Mouse (Mus musculus) embryonic facial prominence, embryonic 11.5 days (tissue): ENCODE measurements around the gene Uhrf1. TPM values are rescaled to one million over a fixed set of nuclear protein-coding genes. Genes with fewer than 3 reads are reported as not detected.
A peak's percentile ranks its signal among the peaks of the same experiment; 100 is the strongest.

ENCODE experiments used
- ATAC-seq: fragments of 200-750 bp; cut with Nextera tagmentation; replicated peaks from 2 replicates; pipeline ENCODE4 v1.8.0; 2017; ENCODE audit warnings: low read depth; ENCODE audit not compliant: insufficient number of reproducible peaks, low FRiP score, low TSS enrichment
- DNase-seq: peaks from one replicate; pipeline ENCODE4 v3.0.0-alpha.2; 2015; ENCODE audit warnings: low spot score
- H3K27ac ChIP-seq: fragments of 300-500 bp; sonication (generic); replicated peaks from 2 replicates; pipeline ENCODE4 v1.5.1; 2014; ENCODE audit warnings: mild to moderate bottlenecking, low read depth, low read length, control low read depth
- H3K27me3 ChIP-seq: fragments of 300-500 bp; sonication (generic); 2 replicates; pipeline ENCODE4 v1.6.1; 2014; ENCODE audit warnings: mild to moderate bottlenecking, low read length, moderate library complexity, mixed read lengths; ENCODE audit not compliant: control insufficient read depth, insufficient read depth
- H3K36me3 ChIP-seq: fragments of 300-500 bp; sonication (generic); replicated peaks from 2 replicates; pipeline ENCODE4 v1.6.1; 2014; ENCODE audit warnings: low read depth, mild to moderate bottlenecking, low read length, moderate library complexity, mixed read lengths; ENCODE audit not compliant: control insufficient read depth, insufficient read depth
- H3K4me1 ChIP-seq: fragments of 300-500 bp; sonication (generic); 2 replicates; pipeline ENCODE4 v1.6.1; 2014; ENCODE audit warnings: low read length, mixed read lengths; ENCODE audit not compliant: control insufficient read depth, insufficient read depth
- H3K4me2 ChIP-seq: fragments of 300-500 bp; sonication (generic); 2 replicates; pipeline ENCODE4 v1.6.1; 2014; ENCODE audit warnings: low read depth, mild to moderate bottlenecking, control low read depth, low read length, moderate library complexity
- H3K4me3 ChIP-seq: fragments of 300-500 bp; sonication (generic); 2 replicates; pipeline ENCODE4 v1.5.1; 2014; ENCODE audit warnings: low read depth, low read length, control low read depth
- H3K9ac ChIP-seq: fragments of 300-500 bp; sonication (generic); replicated peaks from 2 replicates; pipeline ENCODE4 v1.6.1; 2014; ENCODE audit warnings: mild to moderate bottlenecking, control low read depth, low read length
- H3K9me3 ChIP-seq: fragments of 300-500 bp; sonication (generic); replicated peaks from 2 replicates; pipeline ENCODE4 v1.6.1; 2016; ENCODE audit warnings: mild to moderate bottlenecking, low read length, inconsistent platforms, mixed read lengths; ENCODE audit not compliant: control insufficient read depth
- WGBS: fragments of 180-500 bp; shearing (Covaris S2); extraction: QIAGEN DNeasy Blood & Tissue Kit; methylation state at CpG from one replicate; pipeline ENCODE4 v1.1.7; 2014; 5-methylcytosine and 5-hydroxymethylcytosine counted together
- polyA plus RNA-seq: library from polyadenylated mRNA; unstranded; fragments of >200 nt; fragmentation: Nextera tagmentation; extraction: Ambion mirVana; gene quantifications from 2 replicates; pipeline ENCODE4 v1.2.1, GENCODE M21; 2014

Gene Uhrf1
- polyA plus RNA-seq, 1 experiment from 2014 or later: 119 TPM

- H3K36me3 ChIP-seq: peaks cover 7% of the 10 kb centered on the region
- no peak overlapping the region for H3K4me2 ChIP-seq
- ATAC-seq (no peak), DNase-seq (no peak)
- H3K27me3 ChIP-seq: no peaks in the 10 kb centered on the region
- WGBS: 92% methylated on average over 11 of the region's 11 CpGs
- H3K4me1 ChIP-seq: peaks cover 3% of the 10 kb centered on the region; the same call in 1 of the 2 replicates
- H3K27ac ChIP-seq: no peak overlapping the region
- no peaks in the 10 kb centered on the region for H3K9me3 ChIP-seq
- H3K9ac ChIP-seq: no peak overlapping the region
- H3K4me3 ChIP-seq: no peak overlapping the region
These were observed 17.1 kb upstream of the Uhrf1 start for GRCm38 (mm10) chr17:56285995-56286394.

- DNase-seq: no peak
- WGBS: 70% methylated on average over 3 of the region's 3 CpGs
- peaks cover 3% of the 10 kb centered on the region for H3K36me3 ChIP-seq
- no peak overlapping the region for H3K4me3 ChIP-seq
- H3K27ac ChIP-seq: no peak overlapping the region
- no peak for ATAC-seq
- H3K4me1 ChIP-seq: peaks cover 3% of the 10 kb centered on the region; the same call in 1 of the 2 replicates
- no peak overlapping the region for H3K9ac ChIP-seq
- no peak overlapping the region for H3K4me2 ChIP-seq
- H3K9me3 ChIP-seq: no peaks in the 10 kb centered on the region
- no peaks in the 10 kb centered on the region for H3K27me3 ChIP-seq
These were observed 15.3 kb upstream of the Uhrf1 start for GRCm38 (mm10) chr17:56287830-56288229.

GRCm38 (mm10) chr17:56288866-56289265 lies 14.3 kb upstream of the Uhrf1 start:
- peaks cover 3% of the 10 kb centered on the region; the same call in 1 of the 2 replicates for H3K4me1 ChIP-seq
- 33% methylated on average over 3 of the region's 3 CpGs for WGBS

GRCm38 (mm10) chr17:56289371-56290331 lies 13.5 kb upstream of the Uhrf1 start:
- ATAC-seq: 0 out of 2 replicates have a peak, but pooled peaks have one; percentile 1
- H3K4me1 ChIP-seq: peaks cover 3% of the 10 kb centered on the region; the same call in 1 of the 2 replicates
- 2% methylated on average over 23 of the region's 23 CpGs for WGBS

More at GRCm38 (mm10) chr17:56288866-56289265, 14.3 kb upstream of the Uhrf1 start:
- H3K27me3 ChIP-seq: no peaks in the 10 kb centered on the region
- peak overlapping the region; percentile 87; the same call in 1 of the 2 replicates for H3K27ac ChIP-seq
- H3K4me3 ChIP-seq: peak overlapping the region; percentile 52
- H3K9me3 ChIP-seq: no peaks in the 10 kb centered on the region
- peaks cover 3% of the 10 kb centered on the region for H3K36me3 ChIP-seq
- peak overlapping the region; percentile 70; the same call in 1 of the 2 replicates for H3K9ac ChIP-seq
- DNase-seq (no peak), ATAC-seq (no peak)
- H3K4me2 ChIP-seq: peak overlapping the region; percentile 81; the same call in 1 of the 2 replicates

GRCm38 (mm10) chr17:56290388-56291170 lies 12.5 kb upstream of the Uhrf1 start:
- peaks cover 3% of the 10 kb centered on the region; the same call in 1 of the 2 replicates for H3K4me1 ChIP-seq
- DNase-seq: peak; percentile 97
- ATAC-seq: peak; percentile 77
- peak overlapping the region; percentile 87 for H3K27ac ChIP-seq
- no peaks in the 10 kb centered on the region for H3K9me3 ChIP-seq
- H3K27me3 ChIP-seq: no peaks in the 10 kb centered on the region
- H3K36me3 ChIP-seq: no peaks in the 10 kb centered on the region
- peak overlapping the region; percentile 70 for H3K9ac ChIP-seq
- peak overlapping the region; percentile 81 for H3K4me2 ChIP-seq
- WGBS: 3% methylated on average over 17 of the region's 17 CpGs
- peak overlapping the region; percentile 52 for H3K4me3 ChIP-seq

More at GRCm38 (mm10) chr17:56289371-56290331, 13.5 kb upstream of the Uhrf1 start:
- peak overlapping the region; percentile 81 for H3K4me2 ChIP-seq
- H3K27me3 ChIP-seq: no peaks in the 10 kb centered on the region
- peak; percentile 83 for DNase-seq
- peak overlapping the region; percentile 52 for H3K4me3 ChIP-seq
- H3K9ac ChIP-seq: peak overlapping the region; percentile 70
- H3K36me3 ChIP-seq: no peaks in the 10 kb centered on the region
- no peaks in the 10 kb centered on the region for H3K9me3 ChIP-seq
- peak overlapping the region; percentile 87 for H3K27ac ChIP-seq

GRCm38 (mm10) chr17:56291171-56291511 lies 12.0 kb upstream of the Uhrf1 start:
- H3K9ac ChIP-seq: peak overlapping the region; percentile 59
- no peaks in the 10 kb centered on the region for H3K9me3 ChIP-seq
- peak overlapping the region; percentile 81 for H3K4me2 ChIP-seq
- no peaks in the 10 kb centered on the region for H3K27me3 ChIP-seq
- 1% methylated on average over 16 of the region's 16 CpGs for WGBS
- DNase-seq (peak; percentile 91), ATAC-seq (peak; percentile 81)
- H3K27ac ChIP-seq: peak overlapping the region; percentile 87
- H3K4me3 ChIP-seq: 0 out of 2 replicates have a peak overlapping the region, but pooled peaks have one; percentile 4
- H3K4me1 ChIP-seq: peaks cover 3% of the 10 kb centered on the region; the same call in 1 of the 2 replicates
- H3K36me3 ChIP-seq: no peaks in the 10 kb centered on the region

GRCm38 (mm10) chr17:56291826-56292475 lies 11.2 kb upstream of the Uhrf1 start:
- no peaks in the 10 kb centered on the region for H3K9me3 ChIP-seq
- H3K27me3 ChIP-seq: no peaks in the 10 kb centered on the region
- no peak overlapping the region for H3K27ac ChIP-seq
- ATAC-seq (no peak), DNase-seq (no peak)
- peaks cover 3% of the 10 kb centered on the region; the same call in 1 of the 2 replicates for H3K4me1 ChIP-seq
- H3K9ac ChIP-seq: no peak overlapping the region; the same call in 1 of the 2 replicates
- no peak overlapping the region for H3K4me2 ChIP-seq
- H3K36me3 ChIP-seq: no peaks in the 10 kb centered on the region
- no peak overlapping the region for H3K4me3 ChIP-seq
- 67% methylated on average over 7 of the region's 7 CpGs for WGBS
